Mouse (Mus musculus) cerebellum, adult 9-10 months (tissue): Measurements from ENCODE around the gene Col11a2.

Experiments
- DNase-seq: peaks from one replicate; pipeline ENCODE4 v3.0.0; 2022

The Col11a2 gene

GRCm38 (mm10) chr17:34026917-34027655, 12.2 kb upstream of the Col11a2 start:
- peak; percentile 63 for DNase-seq

- DNase-seq, result peak; percentile 92
Measured at GRCm38 (mm10) chr17:34027656-34028223, 11.5 kb upstream of the Col11a2 start, which contains the start of gene H2-Ke6. H2-Ke6 (minus strand) TSS chr17:34028060.

- DNase-seq, result no peak
Measured at GRCm38 (mm10) chr17:34028501-34029149, 10.6 kb upstream of the Col11a2 start.

- DNase-seq, result peak; percentile 54
Measured at GRCm38 (mm10) chr17:34029150-34029889, 9.9 kb upstream of the Col11a2 start.

GRCm38 (mm10) chr17:34029890-34030595, 9.2 kb upstream of the Col11a2 start:
- peak; percentile 46 for DNase-seq

- DNase-seq, result no peak
Measured at GRCm38 (mm10) chr17:34030861-34031326, 8.3 kb upstream of the Col11a2 start.

- DNase-seq, result peak; percentile 98
Measured at GRCm38 (mm10) chr17:34031465-34032173, 7.6 kb upstream of the Col11a2 start, which contains the start of the genes Slc39a7 and Rxrb. Slc39a7 (minus strand) TSS chr17:34031682. Rxrb (plus strand) TSS chr17:34031812.

- peak; percentile 77 for DNase-seq
Measured at GRCm38 (mm10) chr17:34032174-34032632, 7.0 kb upstream of the Col11a2 start.

- DNase-seq, result peak; percentile 62
Measured at GRCm38 (mm10) chr17:34032806-34033205, 6.4 kb upstream of the Col11a2 start.

GRCm38 (mm10) chr17:34033441-34033840, 5.8 kb upstream of the Col11a2 start:
- DNase-seq, result peak; percentile 60

GRCm38 (mm10) chr17:34034064-34034463, 5.2 kb upstream of the Col11a2 start:
- peak; percentile 78 for DNase-seq

GRCm38 (mm10) chr17:34035517-34035916, 3.7 kb upstream of the Col11a2 start:
- no peak for DNase-seq

- DNase-seq, result no peak
Measured at GRCm38 (mm10) chr17:34036647-34037046, 2.6 kb upstream of the Col11a2 start.

- peak; percentile 15 for DNase-seq
Measured at GRCm38 (mm10) chr17:34037241-34037640, 2.0 kb upstream of the Col11a2 start.

GRCm38 (mm10) chr17:34038440-34038839, 797 bp upstream of the Col11a2 start:
- DNase-seq, result peak; percentile 39

GRCm38 (mm10) chr17:34039562-34040450, 569 bp downstream of the Col11a2 start:
- peak; percentile 27 for DNase-seq

- DNase-seq, result no peak
Measured at GRCm38 (mm10) chr17:34045941-34046340, 6.7 kb downstream of the Col11a2 start.

GRCm38 (mm10) chr17:34047404-34048050, 8.3 kb downstream of the Col11a2 start:
- no peak for DNase-seq

- no peak for DNase-seq
Measured at GRCm38 (mm10) chr17:34057224-34057623, 18.0 kb downstream of the Col11a2 start.

- DNase-seq, result no peak
Measured at GRCm38 (mm10) chr17:34068864-34069263, 29.6 kb downstream of the Col11a2 start.
